Mouse (Mus musculus): ENCODE data around the gene Ptpn1. TPM values are rescaled to one million over a fixed set of nuclear protein-coding genes. Genes with fewer than 3 reads are reported as not detected.
A peak's percentile ranks its signal among the peaks of the same experiment; 100 is the strongest.

The Ptpn1 gene
- polyA plus RNA-seq, 2 experiments: 10.0 to 24.3 TPM

DNA sequence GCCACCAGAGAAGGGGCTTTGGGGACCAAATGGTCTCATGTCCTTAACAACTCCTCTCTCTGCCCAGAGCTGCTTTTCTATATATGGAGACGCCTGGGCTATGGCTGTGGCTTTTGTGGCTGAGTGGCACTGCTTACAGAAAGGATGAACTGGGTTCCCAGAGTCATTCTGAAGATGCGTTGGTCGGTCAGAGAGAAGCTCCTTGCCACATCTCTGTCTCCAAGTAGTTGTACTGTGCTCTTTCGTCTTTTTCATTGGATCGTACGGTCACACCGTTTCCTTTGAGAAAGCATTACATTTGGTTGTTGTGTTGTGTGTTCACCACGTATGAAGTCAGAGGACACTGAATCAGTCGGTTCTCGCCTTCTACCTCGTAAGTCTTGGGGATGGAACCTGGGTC is 8.8 kb downstream of the Ptpn1 start:
- Histone ChIP-seq H3K27ac (no peak overlapping the region), H3K9ac (replicated peaks) (no peak overlapping the region), H3K4me1 (replicated peaks; ENCODE audit: control insufficient read depth in 2 of 2, insufficient read depth in 2 of 2, low read length in 1 of 2) (peaks cover 0 to 50% of the 10 kb centered on the region in 2 experiments; a peak in 3 of 4 replicates), H3K36me3 (replicated peaks; ENCODE audit: control insufficient read depth, insufficient read depth, low read depth) (no peaks in the 10 kb centered on the region), H3K4me3 (ENCODE audit: insufficient read depth in 1 of 2, low read depth in 2 of 2, low read length in 2 of 2) (no peak overlapping the region), H3K4me2 (ENCODE audit: low read depth) (no peak overlapping the region), H3K27me3 (ENCODE audit: control insufficient read depth, insufficient read depth, low read length) (no peaks in the 10 kb centered on the region), H3K9me3 (ENCODE audit: control insufficient read depth, low read length) (no peaks in the 10 kb centered on the region)
- TF ChIP-seq EP300 (IDR thresholded peaks at IDR 0.05; ENCODE audit: low read depth) (no peak), CTCF (IDR thresholded peaks at IDR 0.05; ENCODE audit: low read depth) (no peak)
- DNase-seq (ENCODE audit: low read depth in 3 of 3, low spot score in 3 of 3) (no peak), ATAC-seq (ENCODE audit: insufficient read depth) (no peak)
- 67% methylated on average over 11 of the region's 11 CpGs for whole genome bisulfite sequencing (ENCODE audit: insufficient replicate concordance)

DNA sequence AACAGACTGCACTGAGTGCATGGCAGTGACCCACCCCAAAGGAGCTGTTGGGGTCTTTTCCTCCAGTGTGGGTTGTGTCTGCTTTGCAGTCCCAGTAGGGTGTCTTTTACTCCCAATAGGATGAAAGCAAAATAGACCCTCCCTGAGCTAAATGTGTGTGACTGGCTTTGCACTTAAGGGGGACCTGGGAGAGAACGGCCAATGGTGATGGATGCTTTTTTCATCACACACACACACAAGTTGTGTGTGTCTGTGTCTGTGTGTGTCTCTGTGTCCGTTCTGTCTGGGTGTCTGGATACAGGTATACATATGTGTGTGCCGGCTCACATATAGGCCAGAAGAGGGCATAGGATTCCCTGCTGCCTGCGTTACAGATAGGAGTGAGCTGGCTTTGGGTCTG is 9.5 kb downstream of the Ptpn1 start:
- TF ChIP-seq CTCF (IDR thresholded peaks at IDR 0.05; ENCODE audit: low read depth) (0 out of 2 replicates have a peak, but pooled peaks have one; percentile 3), EP300 (IDR thresholded peaks at IDR 0.05; ENCODE audit: low read depth) (no peak)

DNA sequence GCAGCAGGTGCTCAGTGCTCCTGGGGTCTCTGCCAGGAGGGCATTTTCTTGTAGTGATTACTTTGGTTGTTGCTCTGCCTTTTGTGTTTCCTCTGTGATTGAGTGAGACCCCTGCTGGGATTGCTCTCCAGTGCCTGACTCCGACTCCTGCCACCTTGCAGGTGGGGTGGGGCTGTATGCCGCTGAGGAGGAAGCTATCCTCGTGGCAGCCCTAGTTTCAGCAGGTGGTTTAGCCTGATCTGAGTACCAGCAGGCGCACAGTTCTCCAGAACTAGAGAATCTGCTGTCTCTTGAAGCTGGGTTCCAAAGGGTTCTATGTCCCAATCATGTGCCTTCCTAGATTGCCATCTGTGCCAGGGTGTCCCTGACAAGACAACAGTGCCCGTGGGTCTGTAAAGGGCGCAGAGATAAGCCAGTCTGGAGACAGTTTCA is 9.9 kb downstream of the Ptpn1 start:
- Histone ChIP-seq H3K9ac (replicated peaks) (no peak overlapping the region), H3K9me3 (ENCODE audit: control insufficient read depth, low read length) (no peaks in the 10 kb centered on the region), H3K4me2 (ENCODE audit: low read depth) (no peak overlapping the region; the same call in 1 of the 2 replicates), H3K27ac (no peak overlapping the region), H3K36me3 (replicated peaks; ENCODE audit: control insufficient read depth, insufficient read depth, low read depth) (no peaks in the 10 kb centered on the region), H3K4me3 (ENCODE audit: insufficient read depth in 1 of 2, low read depth in 2 of 2, low read length in 2 of 2) (no peak overlapping the region), H3K4me1 (replicated peaks; ENCODE audit: control insufficient read depth in 2 of 2, insufficient read depth in 2 of 2, low read length in 1 of 2) (peaks cover 0 to 54% of the 10 kb centered on the region in 2 experiments; a peak in 3 of 4 replicates), H3K27me3 (ENCODE audit: control insufficient read depth, insufficient read depth, low read length) (no peaks in the 10 kb centered on the region)
- 27% methylated on average over 6 of the region's 6 CpGs for WGBS (ENCODE audit: insufficient replicate concordance)
- TF ChIP-seq EP300 (IDR thresholded peaks at IDR 0.05; ENCODE audit: low read depth) (no peak), CTCF (IDR thresholded peaks at IDR 0.05; ENCODE audit: low read depth) (no peak)
- ATAC-seq (ENCODE audit: insufficient read depth): no peak
- no peak for DNase-seq (ENCODE audit: low read depth in 3 of 3, low spot score in 3 of 3)

More for the DNA sequence above, 9.5 kb downstream of the Ptpn1 start:
- no peaks in the 10 kb centered on the region for H3K36me3 ChIP-seq (replicated peaks; ENCODE audit: control insufficient read depth, insufficient read depth, low read depth)
- DNase-seq (ENCODE audit: low read depth in 3 of 3, low spot score in 3 of 3): no peak
- H3K9me3 ChIP-seq (ENCODE audit: control insufficient read depth, low read length): no peaks in the 10 kb centered on the region
- no peak overlapping the region for H3K27ac ChIP-seq
- 73% methylated on average over 4 of the region's 4 CpGs for WGBS (ENCODE audit: insufficient replicate concordance)
- H3K9ac ChIP-seq (replicated peaks): no peak overlapping the region
- peaks cover 0 to 53% of the 10 kb centered on the region in 2 experiments; a peak in 3 of 4 replicates for H3K4me1 ChIP-seq (replicated peaks; ENCODE audit: control insufficient read depth in 2 of 2, insufficient read depth in 2 of 2, low read length in 1 of 2)
- no peaks in the 10 kb centered on the region for H3K27me3 ChIP-seq (ENCODE audit: control insufficient read depth, insufficient read depth, low read length)
- no peak overlapping the region for H3K4me2 ChIP-seq (ENCODE audit: low read depth)
- ATAC-seq (ENCODE audit: insufficient read depth): no peak
- no peak overlapping the region for H3K4me3 ChIP-seq (ENCODE audit: insufficient read depth in 1 of 2, low read depth in 2 of 2, low read length in 2 of 2)

GRCm38 (mm10) chr2:167942199-167942925 is 10.5 kb downstream of the Ptpn1 start:
- Histone ChIP-seq H3K27ac (no peak overlapping the region), H3K4me3 (ENCODE audit: insufficient read depth in 1 of 2, low read depth in 2 of 2, low read length in 2 of 2) (no peak overlapping the region), H3K4me2 (ENCODE audit: low read depth) (peak overlapping the region; percentile 11), H3K9me3 (ENCODE audit: control insufficient read depth, low read length) (no peaks in the 10 kb centered on the region), H3K4me1 (replicated peaks; ENCODE audit: control insufficient read depth in 2 of 2, insufficient read depth in 2 of 2, low read length in 1 of 2) (peaks cover 0 to 58% of the 10 kb centered on the region in 2 experiments; a peak in 3 of 4 replicates), H3K27me3 (ENCODE audit: control insufficient read depth, insufficient read depth, low read length) (no peaks in the 10 kb centered on the region), H3K36me3 (replicated peaks; ENCODE audit: control insufficient read depth, insufficient read depth, low read depth) (no peaks in the 10 kb centered on the region), H3K9ac (replicated peaks) (no peak overlapping the region)
- ATAC-seq (ENCODE audit: insufficient read depth) (no peak), DNase-seq (ENCODE audit: low read depth in 3 of 3, low spot score in 3 of 3) (no peak)
- 35% methylated on average over 8 of the region's 8 CpGs for WGBS (ENCODE audit: insufficient replicate concordance)
- no peak for TF ChIP-seq CTCF (IDR thresholded peaks at IDR 0.05; ENCODE audit: low read depth)
- TF ChIP-seq EP300 (IDR thresholded peaks at IDR 0.05; ENCODE audit: low read depth): no peak

GRCm38 (mm10) chr2:167942926-167943633 is 11.2 kb downstream of the Ptpn1 start:
- no peak overlapping the region for H3K4me3 ChIP-seq (ENCODE audit: insufficient read depth in 1 of 2, low read depth in 2 of 2, low read length in 2 of 2)
- ATAC-seq (ENCODE audit: insufficient read depth) (no peak), DNase-seq (ENCODE audit: low read depth in 3 of 3, low spot score in 3 of 3) (no peak)
- no peak overlapping the region for H3K9ac ChIP-seq (replicated peaks)
- H3K27me3 ChIP-seq (ENCODE audit: control insufficient read depth, insufficient read depth, low read length): no peaks in the 10 kb centered on the region
- no peaks in the 10 kb centered on the region for H3K9me3 ChIP-seq (ENCODE audit: control insufficient read depth, low read length)
- no peaks in the 10 kb centered on the region for H3K36me3 ChIP-seq (replicated peaks; ENCODE audit: control insufficient read depth, insufficient read depth, low read depth)
- peaks cover 2 to 66% of the 10 kb centered on the region in 2 experiments; a peak in 3 of 4 replicates for H3K4me1 ChIP-seq (replicated peaks; ENCODE audit: control insufficient read depth in 2 of 2, insufficient read depth in 2 of 2, low read length in 1 of 2)
- peak overlapping the region; percentile 11 for H3K4me2 ChIP-seq (ENCODE audit: low read depth)
- TF ChIP-seq CTCF (IDR thresholded peaks at IDR 0.05; ENCODE audit: low read depth): no peak
- no peak for TF ChIP-seq EP300 (IDR thresholded peaks at IDR 0.05; ENCODE audit: low read depth)
- 17% methylated on average over 12 of the region's 12 CpGs for WGBS (ENCODE audit: insufficient replicate concordance)
- no peak overlapping the region for H3K27ac ChIP-seq

Data from liver, embryonic 14.5 days (tissue).